Mouse (Mus musculus): Measurements from ENCODE around the gene 4930404N11Rik. TPM values are rescaled to one million over a fixed set of nuclear protein-coding genes. Genes with fewer than 3 reads are reported as not detected.

The 4930404N11Rik gene
- polyA plus RNA-seq, 1 experiment from 2014 or later = 0.80 TPM

DNA sequence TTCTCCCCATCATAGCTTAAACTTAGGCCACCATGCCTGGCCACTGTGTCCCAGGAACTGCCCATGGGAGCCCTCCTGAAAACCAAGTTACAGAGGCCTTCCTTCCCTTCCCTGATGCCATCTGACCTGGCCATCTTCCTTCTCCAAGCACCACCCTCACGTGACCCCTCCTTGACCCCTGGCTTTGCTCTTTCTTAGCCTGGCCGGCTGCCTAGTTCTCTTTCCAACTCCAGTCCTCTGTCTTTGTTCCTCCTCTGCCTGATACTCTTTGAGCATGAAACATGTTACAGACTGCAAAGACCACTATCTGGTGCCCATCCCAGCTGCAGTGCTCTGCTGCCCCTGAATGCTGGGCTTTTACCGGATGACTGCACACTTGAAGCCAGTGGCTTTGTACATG lies 23.8 kb upstream of the 4930404N11Rik start:
- H3K9me3 ChIP-seq = no peaks in the 10 kb centered on the region
- no peak overlapping the region for H3K9ac ChIP-seq
- no peak overlapping the region for H3K4me3 ChIP-seq
- WGBS = 48% methylated on average over 3 of the region's 3 CpGs
- H3K27me3 ChIP-seq (replicated peaks) = no peaks in the 10 kb centered on the region
- ATAC-seq (ENCODE audit: low FRiP score, low read depth) = no peak
- H3K4me1 ChIP-seq = peaks cover 37% of the 10 kb centered on the region
- H3K4me2 ChIP-seq (replicated peaks) = no peak overlapping the region
- H3K36me3 ChIP-seq = peaks cover 30% of the 10 kb centered on the region
- H3K27ac ChIP-seq = 0 out of 2 replicates have a peak overlapping the region, but pooled peaks have one; percentile 37

DNA sequence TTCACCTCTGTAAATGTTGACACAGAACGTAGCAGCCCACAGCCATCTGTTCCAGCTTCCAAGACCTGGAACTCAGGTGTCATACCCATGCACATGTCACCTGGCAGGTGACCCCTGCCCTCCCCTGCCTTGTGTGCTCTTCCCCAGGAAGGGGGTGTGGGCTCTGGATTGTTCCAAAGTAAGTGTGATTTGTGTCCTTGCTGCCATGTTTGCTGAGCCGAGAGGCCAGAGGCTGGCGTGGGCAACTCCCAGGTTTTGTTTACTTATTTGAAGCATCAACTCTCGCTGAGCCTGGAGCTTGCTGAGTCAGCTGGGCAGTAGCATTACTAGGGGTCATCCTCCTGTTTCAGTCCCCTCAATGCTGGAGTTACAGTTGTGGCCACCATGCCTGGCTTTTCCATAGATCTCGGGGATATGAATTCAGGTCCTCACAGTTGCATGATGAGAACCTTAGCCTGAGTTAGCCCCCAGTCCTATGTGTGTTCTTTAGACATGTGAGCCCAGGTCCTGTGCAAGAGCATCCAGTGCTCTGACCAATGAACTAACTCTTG lies 23.0 kb upstream of the 4930404N11Rik start, which contains the start of gene Gm48552:
Gm48552 (plus strand) TSS at position 501 of the 551 bp plus-strand sequence.
- H3K9ac ChIP-seq = 0 out of 2 replicates have a peak within 1 kb of the TSS, but pooled peaks have one; percentile 17
- ATAC-seq (ENCODE audit: low FRiP score, low read depth) = no peak
- H3K27ac ChIP-seq = 0 out of 2 replicates have a peak within 1 kb of the TSS, but pooled peaks have one; percentile 37

GRCm38 (mm10) chr10:81387716-81388115 lies 22.1 kb upstream of the 4930404N11Rik start:
- H3K9ac ChIP-seq = 0 out of 2 replicates have a peak overlapping the region, but pooled peaks have one; percentile 17
- ATAC-seq (ENCODE audit: low FRiP score, low read depth) = no peak
- no peak overlapping the region for H3K4me3 ChIP-seq
- peaks cover 24% of the 10 kb centered on the region for H3K4me1 ChIP-seq
- H3K27ac ChIP-seq = no peak overlapping the region
- peaks cover 30% of the 10 kb centered on the region for H3K36me3 ChIP-seq
- WGBS = 96% methylated on average over 20 of the region's 20 CpGs
- no peaks in the 10 kb centered on the region for H3K9me3 ChIP-seq
- H3K4me2 ChIP-seq (replicated peaks) = no peak overlapping the region
- H3K27me3 ChIP-seq (replicated peaks) = no peaks in the 10 kb centered on the region

More for the DNA sequence above, 23.0 kb upstream of the 4930404N11Rik start, which contains the start of gene Gm48552:
- H3K4me2 ChIP-seq (replicated peaks) = no peak within 1 kb of the TSS
- no peak within 1 kb of the TSS for H3K4me3 ChIP-seq
- H3K36me3 ChIP-seq = peaks cover 30% of the 10 kb centered on the region
- 87% methylated on average over 5 of the region's 5 CpGs for WGBS
- no peaks in the 10 kb centered on the region for H3K9me3 ChIP-seq
- H3K4me1 ChIP-seq = peaks cover 32% of the 10 kb centered on the region
- no peaks in the 10 kb centered on the region for H3K27me3 ChIP-seq (replicated peaks)

DNA sequence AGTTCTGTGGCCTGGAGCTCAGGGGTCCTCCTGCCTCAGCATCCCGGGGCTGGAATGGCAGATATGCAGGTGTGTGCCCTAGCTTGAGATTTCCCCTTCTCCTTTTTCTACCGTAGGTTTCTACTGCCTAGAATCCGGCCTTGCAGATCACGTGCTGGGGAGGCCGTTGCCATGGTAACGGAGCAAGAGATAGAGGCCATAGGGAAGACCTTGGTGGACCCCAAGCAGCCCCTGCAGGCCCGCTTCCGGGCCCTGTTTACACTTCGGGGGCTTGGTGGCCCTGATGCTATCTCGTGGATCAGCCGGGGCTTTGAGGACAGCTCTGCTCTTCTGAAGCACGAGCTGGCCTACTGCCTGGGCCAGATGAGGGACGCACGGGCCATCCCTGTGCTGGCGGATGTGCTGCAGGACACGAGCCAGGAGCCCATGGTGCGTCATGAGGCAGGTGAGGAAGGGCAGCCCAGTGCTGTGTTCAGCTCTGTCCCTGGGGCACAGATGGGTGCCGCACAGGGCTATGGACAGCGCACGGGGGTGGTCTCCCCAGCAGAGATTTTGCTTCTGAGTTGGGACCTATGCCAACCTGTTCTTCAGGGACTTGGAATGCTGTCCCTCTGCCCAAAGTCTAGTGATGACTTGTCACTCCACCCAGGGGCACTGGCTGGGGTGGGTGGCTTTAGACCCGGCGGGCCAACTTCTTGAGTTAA lies 20.1 kb upstream of the 4930404N11Rik start:
- no peaks in the 10 kb centered on the region for H3K27me3 ChIP-seq (replicated peaks)
- no peaks in the 10 kb centered on the region for H3K9me3 ChIP-seq
- peak overlapping the region; percentile 95 for H3K4me2 ChIP-seq (replicated peaks)
- H3K36me3 ChIP-seq = peaks cover 30% of the 10 kb centered on the region
- H3K9ac ChIP-seq = peak overlapping the region; percentile 73; the same call in 1 of the 2 replicates
- 84% methylated on average over 22 of the region's 22 CpGs for WGBS
- no peak overlapping the region for H3K27ac ChIP-seq
- H3K4me3 ChIP-seq = peak overlapping the region; percentile 74; the same call in 1 of the 2 replicates
- peaks cover 21% of the 10 kb centered on the region for H3K4me1 ChIP-seq
- ATAC-seq (ENCODE audit: low FRiP score, low read depth) = no peak

GRCm38 (mm10) chr10:81384605-81384982 lies 19.0 kb upstream of the 4930404N11Rik start:
- H3K9me3 ChIP-seq = no peaks in the 10 kb centered on the region
- H3K36me3 ChIP-seq = peaks cover 30% of the 10 kb centered on the region
- H3K27ac ChIP-seq = peak overlapping the region; percentile 51; the same call in 1 of the 2 replicates
- WGBS = 1% methylated on average over 19 of the region's 19 CpGs
- peak overlapping the region; percentile 74 for H3K4me3 ChIP-seq
- H3K27me3 ChIP-seq (replicated peaks) = no peaks in the 10 kb centered on the region
- peak overlapping the region; percentile 73 for H3K9ac ChIP-seq
- ATAC-seq (ENCODE audit: low FRiP score, low read depth) = peak; percentile 23; the same call in 1 of the 2 replicates
- peak overlapping the region; percentile 95 for H3K4me2 ChIP-seq (replicated peaks)
- peaks cover 16% of the 10 kb centered on the region for H3K4me1 ChIP-seq

GRCm38 (mm10) chr10:81383802-81384604 lies 18.4 kb upstream of the 4930404N11Rik start, which contains the start of the genes Dohh and Gm48551:
Dohh (plus strand) TSS chr10:81384428.
Gm48551 (plus strand) TSS chr10:81384466.
- peak; percentile 94 for ATAC-seq (ENCODE audit: low FRiP score, low read depth)

GRCm38 (mm10) chr10:81382039-81382438 lies 16.4 kb upstream of the 4930404N11Rik start:
- H3K4me3 ChIP-seq = no peak overlapping the region
- ATAC-seq (ENCODE audit: low FRiP score, low read depth) = no peak
- H3K36me3 ChIP-seq = peaks cover 14% of the 10 kb centered on the region
- H3K27ac ChIP-seq = no peak overlapping the region
- H3K27me3 ChIP-seq (replicated peaks) = no peaks in the 10 kb centered on the region
- H3K9ac ChIP-seq = no peak overlapping the region
- H3K4me2 ChIP-seq (replicated peaks) = no peak overlapping the region
- no peaks in the 10 kb centered on the region for H3K9me3 ChIP-seq
- WGBS = 82% methylated on average over 5 of the region's 5 CpGs
- H3K4me1 ChIP-seq = peaks cover 25% of the 10 kb centered on the region

More at GRCm38 (mm10) chr10:81383802-81384604, 18.4 kb upstream of the 4930404N11Rik start, which contains the start of the genes Dohh and Gm48551:
- Histone ChIP-seq H3K4me1 (peaks cover 16% of the 10 kb centered on the region), H3K4me3 (peak within 1 kb of the TSS; percentile 74), H3K4me2 (replicated peaks) (peak within 1 kb of the TSS; percentile 95), H3K27me3 (replicated peaks) (no peaks in the 10 kb centered on the region), H3K9ac (peak within 1 kb of the TSS; percentile 73), H3K27ac (peak within 1 kb of the TSS; percentile 51; the same call in 1 of the 2 replicates), H3K36me3 (peaks cover 30% of the 10 kb centered on the region), H3K9me3 (no peaks in the 10 kb centered on the region)
- 10% methylated on average over 54 of the region's 54 CpGs for WGBS

DNA sequence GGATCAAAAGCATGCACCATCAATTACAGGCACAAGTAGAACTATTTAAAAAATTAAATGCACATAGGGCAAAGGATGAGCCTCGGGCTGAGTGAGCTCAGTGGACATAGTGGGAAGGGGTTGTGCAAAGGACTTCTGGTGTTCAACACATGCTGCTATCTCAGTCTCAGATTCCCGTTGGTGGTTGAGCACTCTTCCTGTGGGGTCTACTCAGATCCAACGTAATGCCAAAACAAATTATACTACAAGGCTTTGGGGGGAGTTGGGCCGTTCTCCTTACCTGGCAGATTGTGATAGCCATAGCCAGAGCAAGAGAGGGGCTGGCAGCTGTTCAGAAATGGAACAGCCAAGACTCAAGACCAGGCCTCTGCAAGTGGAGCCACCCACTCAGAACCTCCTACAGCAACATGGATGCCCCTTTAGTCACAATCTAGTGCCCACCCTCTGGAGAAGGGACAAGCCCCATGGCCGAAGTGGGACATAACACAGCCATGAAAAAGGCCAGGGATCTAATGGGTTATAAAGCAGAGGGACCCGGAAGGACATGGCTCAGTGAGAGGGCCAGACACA lies 14.3 kb upstream of the 4930404N11Rik start:
- Histone ChIP-seq H3K4me3 (no peak overlapping the region), H3K27ac (no peak overlapping the region), H3K9ac (no peak overlapping the region), H3K27me3 (replicated peaks) (no peaks in the 10 kb centered on the region), H3K4me2 (replicated peaks) (no peak overlapping the region), H3K36me3 (peaks cover 5% of the 10 kb centered on the region), H3K9me3 (no peaks in the 10 kb centered on the region), H3K4me1 (peaks cover 22% of the 10 kb centered on the region)
- 94% methylated on average over 6 of the region's 6 CpGs for WGBS
- no peak for ATAC-seq (ENCODE audit: low FRiP score, low read depth)

DNA sequence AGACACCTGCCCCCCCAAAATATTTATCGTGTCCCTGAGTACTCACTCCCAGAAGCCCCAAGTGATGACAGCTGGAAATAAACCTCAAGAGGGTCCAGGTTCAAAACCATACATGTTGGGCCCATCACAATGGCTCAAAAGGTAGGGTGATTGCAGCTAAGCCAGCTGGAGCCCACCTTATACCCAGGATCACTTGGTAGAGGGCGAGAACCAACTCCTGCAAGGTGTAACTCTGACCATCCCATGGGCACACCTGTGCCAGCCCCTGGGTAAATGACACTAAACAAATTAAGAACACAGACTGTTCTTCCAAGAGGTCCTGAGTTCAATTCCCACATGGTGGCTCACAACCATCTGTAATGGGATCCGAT lies 13.6 kb upstream of the 4930404N11Rik start:
- peak overlapping the region; percentile 49 for H3K9ac ChIP-seq
- H3K9me3 ChIP-seq = no peaks in the 10 kb centered on the region
- H3K27ac ChIP-seq = peak overlapping the region; percentile 53; the same call in 1 of the 2 replicates
- ATAC-seq (ENCODE audit: low FRiP score, low read depth) = peak; percentile 9; the same call in 1 of the 2 replicates
- peaks cover 20% of the 10 kb centered on the region for H3K4me1 ChIP-seq
- peak overlapping the region; percentile 84 for H3K4me2 ChIP-seq (replicated peaks)
- peaks cover 9% of the 10 kb centered on the region for H3K36me3 ChIP-seq
- H3K27me3 ChIP-seq (replicated peaks) = no peaks in the 10 kb centered on the region
- peak overlapping the region; percentile 85 for H3K4me3 ChIP-seq
- WGBS = 57% methylated on average over 3 of the region's 3 CpGs

GRCm38 (mm10) chr10:81378553-81379182 lies 13.1 kb upstream of the 4930404N11Rik start:
- under 1% methylated on average over 46 of the region's 46 CpGs for WGBS
- ATAC-seq (ENCODE audit: low FRiP score, low read depth) = peak; percentile 98
- Histone ChIP-seq H3K36me3 (peaks cover 14% of the 10 kb centered on the region), H3K4me2 (replicated peaks) (peak overlapping the region; percentile 84), H3K27me3 (replicated peaks) (no peaks in the 10 kb centered on the region), H3K9me3 (no peaks in the 10 kb centered on the region), H3K27ac (peak overlapping the region; percentile 53), H3K9ac (peak overlapping the region; percentile 49), H3K4me3 (peak overlapping the region; percentile 85), H3K4me1 (peaks cover 20% of the 10 kb centered on the region)
